Mouse (Mus musculus) urinary bladder, adult 18-20 months (tissue): ENCODE measurements around the gene Vmn2r121.

Source experiments
- DNase-seq, 2 experiments: peaks; one replicate each; pipeline ENCODE4 v3.0.0; 2022; ENCODE audit warnings: low spot score in 2 of 2, mixed read lengths in 2 of 2

The Vmn2r121 gene

GRCm38 (mm10) chrX:124135852-124136251, at the start of gene Vmn2r121:
Vmn2r121 (minus strand) TSS chrX:124135952.
- DNase-seq: no peak
